In genomic region chr3:30725514-30725913, GRCm38 (mm10) we compare ENCODE assay signal across 14 mouse cellular contexts. TPM values are rescaled to one million over a fixed set of nuclear protein-coding genes. Genes with fewer than 3 reads are reported as not detected.
DNase-seq lines count a peak whose midpoint lies in the region; TF ChIP-seq lines count a peak whose summit lies in the region.
"Had no signal": no experiment of that assay in that cellular context is flagged by ENCODE, and none has a peak within 500 bp of the region (broad histone marks: within the 10 kb centered on the region; RNA-seq: fewer than 3 reads in every experiment).

No protein-coding gene starts in this region.

- H3K4me1 ChIP-seq in testis, adult 2 months (ENCODE audit: control insufficient read depth, insufficient read depth, low read length): no peaks in the 10 kb centered on the region
- H3K4me1 ChIP-seq: forebrain, embryonic 12.5 days; liver, embryonic 15.5 days had no signal

- no peaks in the 10 kb centered on the region for H3K27me3 ChIP-seq in testis, adult 2 months (ENCODE audit: control insufficient read depth, insufficient read depth, low read length)
- H3K27me3 ChIP-seq: forebrain, embryonic 12.5 days; liver, embryonic 15.5 days had no signal

- no peak overlapping the region for H3K27ac ChIP-seq in testis, adult 2 months (ENCODE audit: control insufficient read depth, insufficient read depth, low read depth, low read length)
- H3K27ac ChIP-seq: forebrain, embryonic 12.5 days; heart, embryonic 13.5 days; liver, embryonic 15.5 days had no signal

- peak; percentile 67; the same call in 1 of the 2 replicates for TF ChIP-seq CTCF in testis, adult 2 months (IDR thresholded peaks at IDR 0.05; ENCODE audit: control insufficient read depth, insufficient read depth, insufficient replicate concordance, low read depth, low read length)

- peak; percentile 17 for DNase-seq in kidney, adult 18-20 months
- no peak for DNase-seq in kidney, adult 9 months
- peak; percentile 7 for DNase-seq in thymus, postnatal 25 days
- no peak for DNase-seq in thymus, adult 18-20 months
- peak; percentile 93 for DNase-seq in ZHBTc4 (ENCODE audit: low read depth, low spot score)
- no peak for DNase-seq in frontal cortex, postnatal 36 days (ENCODE audit: low spot score in 2 of 2)
- DNase-seq in ovary, postnatal 36 days (ENCODE audit: low spot score): no peak
- DNase-seq: adrenal gland, adult 2 months; right cerebral cortex, postnatal 25 days had no signal

- no peak for TF ChIP-seq POLR2A in testis, adult 2 months (IDR thresholded peaks at IDR 0.05; ENCODE audit: control insufficient read depth, low read depth, low read length)

- no peaks in the 10 kb centered on the region for H3K36me3 ChIP-seq in testis, adult 2 months (ENCODE audit: control insufficient read depth, insufficient read depth, low read length)
- H3K36me3 ChIP-seq: forebrain, embryonic 12.5 days; heart, embryonic 13.5 days; liver, embryonic 15.5 days had no signal

- no peak overlapping the region for H3K4me3 ChIP-seq in testis, adult 2 months (ENCODE audit: control insufficient read depth, low read depth, low read length)
- H3K4me3 ChIP-seq: forebrain, embryonic 12.5 days; heart, embryonic 13.5 days; liver, embryonic 15.5 days had no signal

RNA-seq across cellular contexts. Expression of gene Samd7, which starts 20.6 kb away (rescaled TPM):
- polyA plus RNA-seq in testis, adult 2 months (2012; rRNA removed): 2.4 and 3.0 TPM in 2 replicates
- polyA plus RNA-seq: forebrain, embryonic 12.5 days; heart, embryonic 13.5 days; large intestine, adult 2 months had no signal

RNA-seq across cellular contexts. Expression of gene Lrrc31, which starts 25.9 kb away (rescaled TPM):
- not detected in 2 replicates for polyA plus RNA-seq in testis, adult 2 months (2012; rRNA removed)
- polyA plus RNA-seq: adrenal gland, adult 2 months; forebrain, embryonic 12.5 days; heart, embryonic 13.5 days; liver, embryonic 15.5 days had no signal

Comparison
In these comparisons a context has a peak if more than half of its experiments do, and no peak if none do; other contexts are left out.
1. DNase-seq: peak in kidney, adult 18-20 months (single experiment), thymus, postnatal 25 days (single experiment) and ZHBTc4 (single experiment); none in kidney, adult 9 months (single experiment), thymus, adult 18-20 months (0 of 2), frontal cortex, postnatal 36 days (0 of 2) and ovary, postnatal 36 days (single experiment).